Mouse (Mus musculus): ENCODE measurements at regions not wholly inside any gene's neighbourhood (a gene's known extent, or its start where the extent isn't known, plus 50 kb on each side); places are given as distances from the start of the nearest gene placed in this dataset.

DNA sequence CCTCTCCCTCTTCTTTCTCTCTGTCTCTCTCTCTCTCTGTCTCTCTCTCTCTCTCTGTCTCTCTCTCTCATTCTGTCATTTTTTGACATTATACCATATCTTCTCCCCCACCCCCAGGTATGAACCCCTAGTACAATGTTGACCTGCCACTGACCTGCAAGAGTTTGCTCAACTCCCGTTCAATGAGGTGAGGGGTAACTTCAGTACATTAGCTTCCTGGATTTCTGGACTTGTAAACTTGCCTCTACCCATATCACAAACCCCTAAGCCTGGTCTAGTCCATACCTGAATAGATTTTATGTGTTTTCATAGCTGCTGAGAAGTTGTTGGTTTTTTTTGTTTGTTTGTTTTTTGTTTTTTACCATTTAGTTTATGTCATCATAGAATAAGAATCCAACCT is 60.8 kb upstream of the Elovl6 start:
- WGBS = 87% methylated on average over 1 of the region's 1 CpGs

GRCm38 (mm10) chr3:129472008-129472407 is 60.1 kb upstream of the Elovl6 start:
- no peak for ATAC-seq (ENCODE audit: low FRiP score, low read depth)
- no peaks in the 10 kb centered on the region for H3K27me3 ChIP-seq
- H3K4me3 ChIP-seq = no peak overlapping the region
- no peaks in the 10 kb centered on the region for H3K9me3 ChIP-seq
- no peaks in the 10 kb centered on the region for H3K36me3 ChIP-seq
- H3K4me1 ChIP-seq (replicated peaks) = no peaks in the 10 kb centered on the region
- WGBS = 91% methylated on average over 10 of the region's 10 CpGs
- H3K4me2 ChIP-seq = no peak overlapping the region
- H3K9ac ChIP-seq = no peak overlapping the region
- no peak overlapping the region for H3K27ac ChIP-seq (replicated peaks)

More for the DNA sequence above, 60.8 kb upstream of the Elovl6 start:
- Histone ChIP-seq H3K36me3 (no peaks in the 10 kb centered on the region), H3K4me1 (replicated peaks) (no peaks in the 10 kb centered on the region), H3K4me2 (no peak overlapping the region), H3K27me3 (no peaks in the 10 kb centered on the region), H3K9me3 (no peaks in the 10 kb centered on the region), H3K27ac (replicated peaks) (no peak overlapping the region), H3K9ac (no peak overlapping the region), H3K4me3 (no peak overlapping the region)
- ATAC-seq (ENCODE audit: low FRiP score, low read depth) = no peak

GRCm38 (mm10) chr3:129474451-129474850 is 57.7 kb upstream of the Elovl6 start:
- no peak overlapping the region for H3K27ac ChIP-seq (replicated peaks)
- no peak overlapping the region for H3K4me3 ChIP-seq
- H3K4me1 ChIP-seq (replicated peaks) = no peaks in the 10 kb centered on the region
- WGBS = 93% methylated on average over 7 of the region's 7 CpGs
- no peaks in the 10 kb centered on the region for H3K36me3 ChIP-seq
- H3K9me3 ChIP-seq = no peaks in the 10 kb centered on the region
- no peak overlapping the region for H3K9ac ChIP-seq
- no peak for ATAC-seq (ENCODE audit: low FRiP score, low read depth)
- H3K4me2 ChIP-seq = no peak overlapping the region
- no peaks in the 10 kb centered on the region for H3K27me3 ChIP-seq

DNA sequence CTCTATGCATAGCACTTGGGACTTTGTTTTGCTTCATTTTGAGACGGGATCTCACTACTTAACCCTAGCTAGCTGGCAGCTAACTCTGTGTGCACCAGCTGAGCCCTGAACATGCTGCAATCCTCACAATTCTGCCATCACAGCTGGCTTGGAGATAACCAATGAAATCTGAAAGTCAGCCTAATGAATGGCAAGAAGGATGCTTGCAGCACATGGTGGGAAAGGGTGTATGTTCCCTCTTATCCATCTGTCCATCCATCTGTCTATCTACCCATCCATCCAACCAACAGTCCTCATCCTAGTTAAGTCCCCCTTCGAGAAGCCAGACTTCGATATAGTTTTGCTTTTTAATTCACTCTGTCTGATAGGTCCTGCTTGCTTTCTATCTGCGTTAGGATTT is 55.9 kb upstream of the Elovl6 start:
- WGBS = 90% methylated on average over 4 of the region's 4 CpGs
- H3K9me3 ChIP-seq = no peaks in the 10 kb centered on the region
- no peak overlapping the region for H3K4me2 ChIP-seq
- H3K27me3 ChIP-seq = no peaks in the 10 kb centered on the region
- ATAC-seq (ENCODE audit: low FRiP score, low read depth) = no peak
- H3K36me3 ChIP-seq = no peaks in the 10 kb centered on the region
- no peak overlapping the region for H3K27ac ChIP-seq (replicated peaks)
- no peak overlapping the region for H3K4me3 ChIP-seq
- no peaks in the 10 kb centered on the region for H3K4me1 ChIP-seq (replicated peaks)
- H3K9ac ChIP-seq = no peak overlapping the region

GRCm38 (mm10) chr3:129478093-129478492 is 54.1 kb upstream of the Elovl6 start:
- H3K27me3 ChIP-seq = no peaks in the 10 kb centered on the region
- H3K4me3 ChIP-seq = no peak overlapping the region
- H3K9me3 ChIP-seq = no peaks in the 10 kb centered on the region
- no peak overlapping the region for H3K4me2 ChIP-seq
- no peaks in the 10 kb centered on the region for H3K36me3 ChIP-seq
- no peak overlapping the region for H3K27ac ChIP-seq (replicated peaks)
- WGBS = 91% methylated on average over 7 of the region's 7 CpGs
- ATAC-seq (ENCODE audit: low FRiP score, low read depth) = no peak
- H3K9ac ChIP-seq = no peak overlapping the region
- no peaks in the 10 kb centered on the region for H3K4me1 ChIP-seq (replicated peaks)

DNA sequence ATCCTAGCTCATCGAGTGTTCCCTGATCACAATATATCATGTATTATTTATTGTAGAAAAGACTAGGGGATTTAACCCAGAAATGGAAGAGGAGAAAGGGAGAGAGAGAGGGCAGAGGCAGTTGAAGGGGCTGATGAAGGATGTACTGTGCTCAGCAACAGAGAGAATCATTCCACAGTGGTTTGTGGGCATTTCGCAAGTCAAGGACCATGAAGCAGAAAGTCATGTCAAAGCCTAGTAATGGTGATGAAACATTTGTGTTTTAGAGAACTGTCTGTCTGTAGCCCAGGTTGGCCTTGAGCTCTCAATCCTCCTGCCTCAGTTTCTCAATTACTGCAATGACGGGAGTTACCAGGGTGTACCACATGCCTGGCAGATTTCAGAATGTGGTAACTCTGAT is 50.9 kb upstream of the Elovl6 start:
- no peaks in the 10 kb centered on the region for H3K4me1 ChIP-seq (replicated peaks)
- H3K36me3 ChIP-seq = no peaks in the 10 kb centered on the region
- H3K4me3 ChIP-seq = no peak overlapping the region
- no peaks in the 10 kb centered on the region for H3K9me3 ChIP-seq
- H3K27ac ChIP-seq (replicated peaks) = no peak overlapping the region
- 92% methylated on average over 3 of the region's 3 CpGs for WGBS
- no peak overlapping the region for H3K9ac ChIP-seq
- no peak overlapping the region for H3K4me2 ChIP-seq
- no peaks in the 10 kb centered on the region for H3K27me3 ChIP-seq
- no peak for ATAC-seq (ENCODE audit: low FRiP score, low read depth)
